Mouse (Mus musculus): ENCODE data around the gene Tmem26. TPM values are rescaled to one million over a fixed set of nuclear protein-coding genes. Genes with fewer than 3 reads are reported as not detected.

Gene Tmem26
- polyA plus RNA-seq, 1 experiment from 2014 or later: 3.3 TPM

DNA sequence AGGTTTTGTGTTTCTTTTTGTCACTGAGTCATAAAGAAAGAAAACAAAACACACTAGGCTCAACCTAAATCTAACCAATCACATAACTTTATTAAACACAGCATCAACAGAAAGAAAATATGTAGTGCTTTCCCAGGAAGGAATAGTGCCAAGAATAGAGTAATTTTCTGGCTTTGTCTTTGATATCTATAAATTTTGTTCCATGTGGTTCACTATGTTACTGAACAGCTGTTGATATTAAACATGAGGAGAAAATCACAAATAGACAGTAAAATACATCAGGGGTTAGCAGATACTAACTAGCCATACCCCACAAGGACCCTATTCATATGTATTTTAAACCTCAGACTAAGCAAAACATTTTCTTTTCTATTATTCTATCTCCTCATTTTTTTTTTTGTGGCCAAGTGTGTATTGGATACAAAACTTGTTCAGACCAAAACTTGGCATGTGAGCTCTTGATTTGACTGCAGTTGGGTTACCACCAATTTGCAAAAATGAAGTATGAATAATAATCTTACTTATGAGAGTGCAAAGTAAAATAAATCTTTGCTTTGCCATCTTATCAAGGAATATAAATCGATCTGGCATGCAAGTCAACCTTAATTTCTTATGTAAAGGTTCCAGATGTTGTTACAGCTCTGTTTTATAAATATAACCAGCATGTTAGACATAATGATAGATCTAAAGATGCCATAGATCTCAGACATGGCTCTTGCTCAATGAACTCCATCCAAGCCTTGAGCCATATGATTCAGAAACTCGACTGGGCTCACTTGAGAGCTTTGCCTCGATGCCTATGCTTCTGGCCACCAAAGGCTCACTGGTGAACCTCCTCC is 16.2 kb upstream of the Tmem26 start:
- no peaks in the 10 kb centered on the region for H3K9me3 ChIP-seq (ENCODE audit: control insufficient read depth, low read length)
- H3K36me3 ChIP-seq (ENCODE audit: control insufficient read depth, insufficient read depth): no peaks in the 10 kb centered on the region
- H3K4me1 ChIP-seq (replicated peaks; ENCODE audit: control insufficient read depth, insufficient read depth, low read length): no peaks in the 10 kb centered on the region
- no peak overlapping the region for H3K9ac ChIP-seq (replicated peaks; ENCODE audit: low read depth, low read length)
- ATAC-seq: no peak
- no peak overlapping the region for H3K4me2 ChIP-seq (ENCODE audit: low read length)
- no peak overlapping the region for H3K4me3 ChIP-seq (replicated peaks; ENCODE audit: low read length)
- 72% methylated on average over 3 of the region's 3 CpGs for WGBS
- no peak overlapping the region for H3K27ac ChIP-seq (ENCODE audit: low read length)
- H3K27me3 ChIP-seq (replicated peaks; ENCODE audit: control insufficient read depth, insufficient read depth, low read length): no peaks in the 10 kb centered on the region

DNA sequence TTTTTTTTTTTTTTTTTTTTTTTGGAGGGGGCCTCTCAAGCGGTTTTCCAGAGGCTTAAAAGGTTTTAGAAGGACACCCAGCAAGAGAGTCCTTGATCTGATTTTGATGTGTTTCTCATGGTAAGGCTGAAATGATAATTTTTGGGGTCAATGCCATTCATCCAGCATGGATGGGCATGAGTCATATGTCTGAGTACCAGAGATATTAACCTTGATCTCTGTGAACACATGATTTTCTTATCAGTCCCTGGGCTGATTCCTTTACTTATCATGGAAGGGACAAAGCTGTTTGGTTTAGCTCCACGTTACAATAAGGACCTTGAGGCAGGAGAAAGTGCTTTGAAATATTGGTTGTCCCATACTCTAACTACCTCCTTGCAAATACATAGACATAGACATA is 10.5 kb upstream of the Tmem26 start:
- H3K4me1 ChIP-seq (replicated peaks; ENCODE audit: control insufficient read depth, insufficient read depth, low read length): no peaks in the 10 kb centered on the region
- H3K4me3 ChIP-seq (replicated peaks; ENCODE audit: low read length): no peak overlapping the region
- no peaks in the 10 kb centered on the region for H3K27me3 ChIP-seq (replicated peaks; ENCODE audit: control insufficient read depth, insufficient read depth, low read length)
- WGBS: 82% methylated on average over 2 of the region's 2 CpGs
- H3K36me3 ChIP-seq (ENCODE audit: control insufficient read depth, insufficient read depth): no peaks in the 10 kb centered on the region
- H3K9me3 ChIP-seq (ENCODE audit: control insufficient read depth, low read length): no peaks in the 10 kb centered on the region
- no peak overlapping the region for H3K9ac ChIP-seq (replicated peaks; ENCODE audit: low read depth, low read length)
- H3K4me2 ChIP-seq (ENCODE audit: low read length): no peak overlapping the region
- no peak overlapping the region for H3K27ac ChIP-seq (ENCODE audit: low read length)
- no peak for ATAC-seq

DNA sequence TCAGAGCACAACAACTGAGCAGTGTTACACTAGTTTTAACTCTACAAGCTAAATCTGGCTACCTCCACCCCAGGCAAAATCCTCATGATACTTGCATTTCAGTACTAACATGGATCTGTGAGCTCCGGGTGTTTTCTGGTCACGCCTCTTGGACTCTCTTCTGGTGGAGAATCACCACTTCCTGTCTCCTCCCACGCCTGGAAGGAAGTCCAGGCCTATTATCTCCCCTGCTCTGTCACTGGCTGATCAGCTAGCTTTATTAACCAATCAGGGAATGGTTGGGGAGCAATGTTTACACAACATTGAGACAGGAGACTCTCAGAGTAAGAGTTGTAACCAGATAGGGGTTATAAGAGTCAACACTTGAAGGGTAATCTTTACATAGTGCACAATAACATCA is 9.1 kb upstream of the Tmem26 start:
- 87% methylated on average over 3 of the region's 3 CpGs for WGBS
- ATAC-seq: no peak
- H3K4me3 ChIP-seq (replicated peaks; ENCODE audit: low read length): no peak overlapping the region
- H3K4me1 ChIP-seq (replicated peaks; ENCODE audit: control insufficient read depth, insufficient read depth, low read length): no peaks in the 10 kb centered on the region
- H3K27me3 ChIP-seq (replicated peaks; ENCODE audit: control insufficient read depth, insufficient read depth, low read length): no peaks in the 10 kb centered on the region
- no peaks in the 10 kb centered on the region for H3K9me3 ChIP-seq (ENCODE audit: control insufficient read depth, low read length)
- no peaks in the 10 kb centered on the region for H3K36me3 ChIP-seq (ENCODE audit: control insufficient read depth, insufficient read depth)
- no peak overlapping the region for H3K27ac ChIP-seq (ENCODE audit: low read length)
- H3K9ac ChIP-seq (replicated peaks; ENCODE audit: low read depth, low read length): no peak overlapping the region
- H3K4me2 ChIP-seq (ENCODE audit: low read length): no peak overlapping the region

DNA sequence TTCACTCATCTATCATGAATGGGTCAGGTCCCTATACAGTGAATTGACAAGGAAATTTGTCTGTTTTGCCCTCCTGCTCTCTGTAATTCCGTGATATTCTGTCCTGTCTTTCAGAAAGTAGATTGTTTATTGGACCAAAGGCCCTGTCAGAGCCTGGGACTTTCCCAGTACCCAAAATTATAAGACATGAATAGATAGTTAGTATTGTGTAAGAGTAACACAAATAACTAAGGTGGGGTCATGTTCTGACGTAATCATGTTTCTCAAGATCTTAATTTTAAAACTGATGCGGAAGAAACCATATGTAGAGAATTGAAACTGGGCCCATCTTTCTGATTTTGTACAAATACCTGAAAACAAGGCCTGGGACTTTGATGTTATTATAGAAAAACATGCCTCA is 8.1 kb upstream of the Tmem26 start:
- H3K36me3 ChIP-seq (ENCODE audit: control insufficient read depth, insufficient read depth): no peaks in the 10 kb centered on the region
- no peak overlapping the region for H3K4me3 ChIP-seq (replicated peaks; ENCODE audit: low read length)
- ATAC-seq: no peak
- H3K27me3 ChIP-seq (replicated peaks; ENCODE audit: control insufficient read depth, insufficient read depth, low read length): no peaks in the 10 kb centered on the region
- H3K4me1 ChIP-seq (replicated peaks; ENCODE audit: control insufficient read depth, insufficient read depth, low read length): no peaks in the 10 kb centered on the region
- no peak overlapping the region for H3K27ac ChIP-seq (ENCODE audit: low read length)
- H3K9ac ChIP-seq (replicated peaks; ENCODE audit: low read depth, low read length): no peak overlapping the region
- H3K4me2 ChIP-seq (ENCODE audit: low read length): no peak overlapping the region
- WGBS: 90% methylated on average over 3 of the region's 3 CpGs
- no peaks in the 10 kb centered on the region for H3K9me3 ChIP-seq (ENCODE audit: control insufficient read depth, low read length)

DNA sequence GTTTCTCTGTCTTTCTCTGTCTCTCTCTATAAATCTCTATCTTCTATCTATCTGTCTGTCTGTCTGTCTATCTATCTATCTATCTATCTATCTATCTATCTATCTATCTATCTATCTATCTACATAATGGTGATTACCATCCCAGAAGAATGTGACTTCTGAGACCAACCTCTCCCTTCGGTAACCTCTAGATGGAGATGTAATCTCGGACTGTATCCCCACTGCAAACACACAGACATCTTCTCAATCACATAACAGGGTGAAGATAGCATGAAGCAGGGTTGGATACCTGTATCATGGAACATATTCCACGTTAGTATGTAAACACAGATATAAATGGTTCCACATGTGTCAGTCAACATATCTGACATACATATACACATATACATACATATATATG is 5.1 kb upstream of the Tmem26 start:
- Histone ChIP-seq H3K4me1 (replicated peaks; ENCODE audit: control insufficient read depth, insufficient read depth, low read length) (peaks cover under 1% of the 10 kb centered on the region), H3K27ac (ENCODE audit: low read length) (no peak overlapping the region), H3K4me3 (replicated peaks; ENCODE audit: low read length) (no peak overlapping the region), H3K27me3 (replicated peaks; ENCODE audit: control insufficient read depth, insufficient read depth, low read length) (peaks cover 3% of the 10 kb centered on the region; the same call in 1 of the 2 replicates), H3K36me3 (ENCODE audit: control insufficient read depth, insufficient read depth) (no peaks in the 10 kb centered on the region), H3K9me3 (ENCODE audit: control insufficient read depth, low read length) (no peaks in the 10 kb centered on the region), H3K9ac (replicated peaks; ENCODE audit: low read depth, low read length) (no peak overlapping the region), H3K4me2 (ENCODE audit: low read length) (no peak overlapping the region)
- ATAC-seq: no peak
- WGBS: 78% methylated on average over 3 of the region's 3 CpGs

DNA sequence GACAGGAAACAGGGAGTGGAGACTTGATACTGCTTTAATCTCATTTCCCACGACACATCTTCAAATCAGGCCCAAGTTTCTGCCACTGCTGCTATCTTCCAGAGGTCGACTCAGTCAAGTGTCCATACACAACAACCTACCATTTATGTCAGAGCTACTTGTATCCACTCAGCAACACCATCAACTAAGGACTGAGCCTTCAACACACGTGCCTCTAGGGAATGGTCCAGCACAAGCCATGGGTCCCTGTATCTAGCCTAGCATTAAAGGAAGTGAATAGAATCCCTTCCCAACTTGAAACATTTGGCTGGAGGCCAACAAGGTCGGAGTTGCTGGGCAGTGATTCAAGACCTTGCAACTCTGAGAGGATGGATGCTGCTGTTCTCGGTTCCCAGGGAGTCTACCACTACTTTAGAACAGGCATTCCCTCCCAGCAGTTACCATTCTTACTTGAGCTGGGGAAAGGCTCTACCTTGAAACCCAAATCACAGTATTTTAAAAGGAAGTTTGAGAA is 2.5 kb upstream of the Tmem26 start:
- ATAC-seq: no peak
- WGBS: 72% methylated on average over 5 of the region's 5 CpGs
- H3K36me3 ChIP-seq (ENCODE audit: control insufficient read depth, insufficient read depth): no peaks in the 10 kb centered on the region
- H3K9me3 ChIP-seq (ENCODE audit: control insufficient read depth, low read length): no peaks in the 10 kb centered on the region
- H3K27ac ChIP-seq (ENCODE audit: low read length): no peak overlapping the region
- H3K4me3 ChIP-seq (replicated peaks; ENCODE audit: low read length): no peak overlapping the region
- H3K9ac ChIP-seq (replicated peaks; ENCODE audit: low read depth, low read length): no peak overlapping the region
- peaks cover 12% of the 10 kb centered on the region for H3K27me3 ChIP-seq (replicated peaks; ENCODE audit: control insufficient read depth, insufficient read depth, low read length)
- H3K4me1 ChIP-seq (replicated peaks; ENCODE audit: control insufficient read depth, insufficient read depth, low read length): peaks cover 14% of the 10 kb centered on the region
- H3K4me2 ChIP-seq (ENCODE audit: low read length): no peak overlapping the region

DNA sequence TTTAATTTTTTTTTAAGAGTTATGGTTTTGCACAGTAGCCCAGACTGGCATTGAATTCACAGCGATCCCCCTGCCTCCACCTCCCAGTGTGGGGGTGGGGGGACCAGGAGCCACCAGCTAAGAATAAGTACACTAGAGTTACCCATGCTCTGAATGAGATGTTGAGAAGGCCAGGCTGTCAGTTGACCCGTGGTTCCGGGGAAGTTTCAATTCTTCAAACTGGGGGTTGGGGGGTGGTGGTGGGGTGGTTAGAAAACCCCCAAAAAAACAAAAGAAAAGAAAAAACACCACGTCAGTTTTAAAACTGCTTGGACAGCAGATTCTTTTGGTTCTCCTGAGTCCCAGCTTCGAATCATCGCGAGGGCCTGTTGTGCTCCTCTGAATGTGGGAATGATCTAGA is 431 bp upstream of the Tmem26 start:
- Histone ChIP-seq H3K4me2 (ENCODE audit: low read length) (no peak overlapping the region), H3K4me1 (replicated peaks; ENCODE audit: control insufficient read depth, insufficient read depth, low read length) (peaks cover 14% of the 10 kb centered on the region), H3K9me3 (ENCODE audit: control insufficient read depth, low read length) (no peaks in the 10 kb centered on the region), H3K36me3 (ENCODE audit: control insufficient read depth, insufficient read depth) (no peaks in the 10 kb centered on the region), H3K4me3 (replicated peaks; ENCODE audit: low read length) (no peak overlapping the region), H3K27ac (ENCODE audit: low read length) (no peak overlapping the region), H3K27me3 (replicated peaks; ENCODE audit: control insufficient read depth, insufficient read depth, low read length) (peaks cover 12% of the 10 kb centered on the region), H3K9ac (replicated peaks; ENCODE audit: low read depth, low read length) (no peak overlapping the region)
- 47% methylated on average over 7 of the region's 7 CpGs for WGBS
- no peak for ATAC-seq

DNA sequence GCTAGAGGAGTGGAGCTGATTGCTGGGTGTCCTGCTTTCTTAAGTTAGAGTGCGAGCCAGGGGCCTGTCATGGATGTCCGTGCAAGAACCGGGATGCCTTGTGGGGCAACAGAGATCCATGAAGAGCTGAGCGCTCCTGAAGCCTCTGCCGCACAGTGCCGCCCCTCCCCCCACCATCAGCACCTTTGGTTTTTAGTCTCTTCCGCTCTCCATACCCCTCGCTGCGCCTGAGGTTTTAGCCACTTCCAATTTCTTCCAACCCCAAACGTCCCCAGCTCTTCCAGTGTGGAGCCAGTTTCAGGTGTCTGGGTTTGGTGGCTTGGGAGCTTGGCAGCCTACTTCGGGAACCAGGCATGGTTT is 895 bp downstream of the Tmem26 start:
- peak overlapping the region; percentile 57 for H3K9ac ChIP-seq (replicated peaks; ENCODE audit: low read depth, low read length)
- H3K4me1 ChIP-seq (replicated peaks; ENCODE audit: control insufficient read depth, insufficient read depth, low read length): peaks cover 14% of the 10 kb centered on the region
- peak; percentile 67; the same call in 1 of the 2 replicates for ATAC-seq
- 2% methylated on average over 11 of the region's 11 CpGs for WGBS
- no peak overlapping the region for H3K27ac ChIP-seq (ENCODE audit: low read length)
- H3K4me2 ChIP-seq (ENCODE audit: low read length): peak overlapping the region; percentile 88
- no peaks in the 10 kb centered on the region for H3K36me3 ChIP-seq (ENCODE audit: control insufficient read depth, insufficient read depth)
- no peaks in the 10 kb centered on the region for H3K9me3 ChIP-seq (ENCODE audit: control insufficient read depth, low read length)
- peak overlapping the region; percentile 47 for H3K4me3 ChIP-seq (replicated peaks; ENCODE audit: low read length)
- peaks cover 12% of the 10 kb centered on the region for H3K27me3 ChIP-seq (replicated peaks; ENCODE audit: control insufficient read depth, insufficient read depth, low read length)

DNA sequence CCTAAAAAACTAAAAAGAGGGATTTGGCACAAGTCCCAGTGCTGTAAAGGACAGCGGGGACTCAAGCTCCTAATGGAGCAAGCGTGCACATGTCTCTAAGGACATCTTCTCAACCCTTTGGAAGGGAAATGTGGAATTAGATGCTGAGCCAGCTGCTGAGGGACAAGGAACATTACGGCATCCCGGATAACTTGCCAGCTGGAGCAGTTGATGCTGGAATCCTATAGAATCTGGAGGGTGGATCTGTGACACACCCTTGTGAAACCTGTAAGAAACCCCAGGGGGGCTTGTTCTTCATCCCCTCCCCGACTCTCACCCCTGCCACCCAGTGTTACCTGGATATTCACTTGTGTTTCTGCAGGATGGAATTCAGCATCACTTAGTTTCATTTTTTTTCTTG is 4.0 kb downstream of the Tmem26 start:
- no peaks in the 10 kb centered on the region for H3K9me3 ChIP-seq (ENCODE audit: control insufficient read depth, low read length)
- no peaks in the 10 kb centered on the region for H3K36me3 ChIP-seq (ENCODE audit: control insufficient read depth, insufficient read depth)
- ATAC-seq: no peak
- H3K9ac ChIP-seq (replicated peaks; ENCODE audit: low read depth, low read length): no peak overlapping the region
- WGBS: 86% methylated on average over 5 of the region's 5 CpGs
- no peak overlapping the region for H3K4me3 ChIP-seq (replicated peaks; ENCODE audit: low read length)
- H3K4me1 ChIP-seq (replicated peaks; ENCODE audit: control insufficient read depth, insufficient read depth, low read length): peaks cover 14% of the 10 kb centered on the region
- no peak overlapping the region for H3K4me2 ChIP-seq (ENCODE audit: low read length)
- H3K27me3 ChIP-seq (replicated peaks; ENCODE audit: control insufficient read depth, insufficient read depth, low read length): peaks cover 12% of the 10 kb centered on the region
- H3K27ac ChIP-seq (ENCODE audit: low read length): no peak overlapping the region

All from forebrain, embryonic 16.5 days (tissue).